Mouse (Mus musculus) brain, embryonic 14.5 days (tissue): ENCODE measurements around the gene Magi2.

Source experiments
- CTCF ChIP-seq: fragments of 200-500 bp; IDR thresholded peaks from 2 replicates; pipeline ENCODE4 v1.5.1; 2012; ENCODE audit warnings: inconsistent platforms, mild to moderate bottlenecking, moderate library complexity, borderline replicate concordance; ENCODE audit not compliant: insufficient read depth, insufficient read length; ENCODE audit errors: extremely low read depth
- POLR2A ChIP-seq: fragments of 200-500 bp; IDR thresholded peaks from 2 replicates; pipeline ENCODE4 v1.6.1; 2012; ENCODE audit warnings: mild to moderate bottlenecking, inconsistent platforms, borderline replicate concordance; ENCODE audit not compliant: poor library complexity, insufficient read depth, insufficient read length, severe bottlenecking; ENCODE audit errors: extremely low read depth

DNA sequence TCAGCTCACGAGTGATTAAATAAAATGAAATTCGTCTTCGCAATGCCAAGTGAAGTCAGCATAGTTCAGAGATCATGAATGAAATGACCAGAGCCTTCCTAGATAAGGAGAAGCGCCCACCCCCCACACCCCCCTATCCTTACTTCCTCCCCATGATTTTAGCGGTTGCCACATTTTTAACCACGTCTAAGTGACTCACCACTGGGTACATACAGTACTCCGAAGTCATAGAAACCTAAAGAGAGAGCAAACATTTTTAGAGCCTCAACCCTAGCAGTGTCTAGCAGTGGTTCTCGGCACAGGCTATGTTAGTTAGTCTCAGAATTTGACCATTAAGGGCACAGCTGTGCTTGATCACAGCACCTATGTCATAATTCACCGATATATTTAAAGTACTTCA lies 1385.8 kb downstream of the Magi2 start:
- no peak for TF ChIP-seq CTCF
- TF ChIP-seq POLR2A: no peak
